Mouse (Mus musculus): ENCODE measurements around the gene Mpig6b.

Gene Mpig6b

GRCm38 (mm10) chr17:35066084-35066483 lies at the start of gene Mpig6b:
Gene Mpig6b (minus strand): TSS chr17:35066184.
- DNase-seq (ENCODE audit: low spot score), result no peak

GRCm38 (mm10) chr17:35115046-35116019 lies 49.3 kb upstream of the Mpig6b start, which contains the start of gene Ly6g5b:
Gene Ly6g5b (minus strand): TSS chr17:35115428.
- no peak for DNase-seq (ENCODE audit: low spot score)

DNA sequence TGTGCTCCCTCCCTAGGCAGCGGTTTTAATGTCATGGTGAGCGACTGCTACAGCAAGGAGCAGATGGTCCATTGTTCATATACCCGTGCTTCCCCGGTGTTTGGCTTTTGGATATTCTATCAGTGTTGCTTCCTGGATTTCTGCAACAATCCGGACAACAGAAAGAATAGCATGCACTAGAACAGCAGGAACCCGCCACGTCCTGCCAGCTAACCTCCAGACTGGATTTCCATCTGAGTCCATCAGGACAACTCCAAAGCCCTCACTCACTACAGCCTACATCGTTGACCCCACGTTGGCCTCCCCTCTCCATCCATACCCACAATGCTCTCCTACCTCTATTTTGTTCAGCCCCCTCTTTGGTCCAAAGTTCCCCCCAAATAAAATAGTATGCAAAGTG lies 45.8 kb upstream of the Mpig6b start:
- no peak for DNase-seq (ENCODE audit: low spot score)

GRCm38 (mm10) chr17:35108097-35108496 lies 42.1 kb upstream of the Mpig6b start, which contains the start of gene Ly6g5c:
Gene Ly6g5c (plus strand): TSS chr17:35108279.
- DNase-seq (ENCODE audit: low spot score), result no peak

DNA sequence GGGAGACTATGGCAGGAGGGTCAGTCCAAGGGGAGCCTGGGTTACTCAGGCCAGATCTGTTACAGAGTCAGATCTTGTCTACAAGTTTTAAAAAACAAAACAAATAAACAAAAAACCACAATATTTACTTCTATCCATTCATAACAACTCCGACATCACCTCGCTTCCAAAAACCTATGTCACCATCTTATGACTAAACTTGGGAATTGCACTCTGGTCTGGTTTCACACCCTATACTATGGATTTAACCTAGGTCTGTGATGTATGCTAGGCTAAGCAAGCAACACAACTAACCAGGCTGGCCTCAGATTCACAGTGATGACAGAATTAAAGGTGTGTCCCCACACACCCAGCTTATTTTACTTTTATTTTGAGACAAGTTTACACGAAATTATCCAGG lies 40.5 kb upstream of the Mpig6b start:
- DNase-seq (ENCODE audit: low spot score), result no peak

DNA sequence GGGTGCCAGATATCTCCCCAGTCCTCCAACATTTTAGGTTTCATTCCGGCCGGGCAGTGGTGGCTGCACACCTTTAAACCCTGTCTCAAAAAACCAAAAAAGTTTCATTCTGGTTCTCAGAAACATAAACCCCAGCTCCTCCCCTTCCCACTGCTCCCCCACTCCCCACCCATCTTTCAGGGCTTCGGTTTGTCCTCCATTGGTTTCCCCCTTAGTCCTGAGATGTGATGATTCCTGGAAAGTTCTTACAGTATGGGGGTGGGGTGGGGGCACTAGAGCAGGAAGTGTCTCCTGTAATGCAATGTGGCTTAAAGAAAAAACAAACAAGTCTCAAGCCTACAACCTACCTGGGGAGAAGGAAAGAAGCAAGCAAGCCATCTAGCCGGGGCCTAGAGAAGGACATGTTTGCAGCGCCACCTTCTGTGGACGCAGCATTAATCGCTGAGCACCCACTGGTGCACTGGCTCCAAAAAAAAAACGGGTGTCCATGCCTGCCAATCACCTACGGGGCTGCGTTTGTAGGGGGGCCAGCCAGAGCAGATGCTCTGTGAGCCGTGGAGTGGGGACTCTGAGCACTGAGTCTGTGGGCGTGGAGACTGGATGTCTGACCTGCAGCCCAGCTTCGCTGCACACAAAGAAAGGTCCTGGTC lies 39.9 kb upstream of the Mpig6b start:
- no peak for DNase-seq (ENCODE audit: low spot score)

GRCm38 (mm10) chr17:35104754-35105153 lies 38.8 kb upstream of the Mpig6b start:
- DNase-seq (ENCODE audit: low spot score), result no peak

- no peak for DNase-seq (ENCODE audit: low spot score)
These were observed 38.1 kb upstream of the Mpig6b start for GRCm38 (mm10) chr17:35104079-35104478.

DNA sequence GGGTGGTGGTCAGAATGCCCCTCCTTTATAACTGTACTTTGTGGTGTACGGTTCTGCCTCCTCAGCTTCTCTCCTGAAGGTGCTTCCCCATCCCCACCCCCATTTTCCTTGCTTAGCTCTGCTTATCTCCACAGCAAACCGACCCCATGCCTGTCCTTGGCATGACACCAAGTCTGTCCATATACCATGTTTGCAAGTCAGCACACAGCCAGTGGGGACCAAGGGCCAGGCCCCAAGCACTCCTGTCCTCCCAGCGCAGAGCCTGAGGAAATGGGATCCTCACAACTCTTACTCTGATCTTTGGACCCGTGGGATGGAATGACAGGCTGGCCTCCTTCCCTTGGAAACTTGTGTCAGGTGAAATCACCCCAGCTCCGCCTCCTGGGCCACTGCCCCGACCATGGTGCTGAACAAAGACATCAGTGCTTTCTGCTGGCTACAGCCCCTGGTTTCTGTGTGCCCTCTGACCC lies 37.3 kb upstream of the Mpig6b start:
- DNase-seq (ENCODE audit: low spot score), result no peak

GRCm38 (mm10) chr17:35102299-35102698 lies 36.3 kb upstream of the Mpig6b start:
- no peak for DNase-seq (ENCODE audit: low spot score)

DNA sequence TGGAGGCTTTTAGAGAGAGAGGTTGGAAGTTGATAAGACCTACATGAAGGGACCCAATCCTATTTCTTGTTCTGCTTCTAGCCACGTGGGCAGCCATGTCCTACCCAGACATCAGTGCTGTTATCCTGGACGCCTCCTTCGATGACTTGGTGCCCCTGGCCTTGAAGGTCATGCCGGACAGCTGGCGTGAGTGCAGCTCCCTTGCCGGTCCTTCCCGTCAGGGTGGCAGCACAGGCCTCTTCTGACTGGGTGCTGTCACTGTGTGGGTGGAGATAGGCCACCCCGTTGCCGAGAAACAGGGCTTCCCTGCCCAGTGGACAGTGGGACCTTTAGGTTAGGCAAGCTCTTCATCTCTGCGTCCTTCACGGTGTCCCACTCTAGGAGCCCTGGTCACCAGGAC lies 35.2 kb upstream of the Mpig6b start:
- DNase-seq (ENCODE audit: low spot score), result no peak

DNA sequence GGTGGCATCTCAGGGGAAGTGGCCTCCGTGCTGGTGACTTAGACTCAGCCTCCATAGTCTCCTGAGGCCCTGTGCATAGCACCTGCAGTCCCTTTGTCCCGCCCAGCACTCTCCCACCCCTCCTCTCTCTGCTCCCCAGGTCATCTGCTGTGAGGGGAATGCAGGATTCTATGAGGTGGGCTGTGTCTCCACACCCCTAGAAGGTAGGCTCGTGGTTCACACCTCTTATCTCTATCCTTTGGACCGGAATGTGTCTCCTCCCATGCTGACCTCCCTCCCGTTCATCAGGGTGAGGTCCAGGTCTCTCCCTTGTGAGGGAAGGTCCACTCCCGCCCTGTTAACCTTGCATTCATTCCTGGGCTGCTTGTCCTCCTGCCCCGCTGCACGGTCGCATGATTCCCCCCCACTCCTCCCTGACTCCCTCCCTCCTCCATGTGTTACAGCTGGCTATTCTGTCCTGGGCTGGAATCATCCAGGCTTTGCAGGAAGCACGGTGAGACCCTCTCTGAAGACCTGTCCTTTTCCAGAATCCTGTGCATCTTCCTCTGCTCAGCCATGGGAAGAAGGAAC lies 34.3 kb upstream of the Mpig6b start:
- DNase-seq (ENCODE audit: low spot score), result no peak

DNA sequence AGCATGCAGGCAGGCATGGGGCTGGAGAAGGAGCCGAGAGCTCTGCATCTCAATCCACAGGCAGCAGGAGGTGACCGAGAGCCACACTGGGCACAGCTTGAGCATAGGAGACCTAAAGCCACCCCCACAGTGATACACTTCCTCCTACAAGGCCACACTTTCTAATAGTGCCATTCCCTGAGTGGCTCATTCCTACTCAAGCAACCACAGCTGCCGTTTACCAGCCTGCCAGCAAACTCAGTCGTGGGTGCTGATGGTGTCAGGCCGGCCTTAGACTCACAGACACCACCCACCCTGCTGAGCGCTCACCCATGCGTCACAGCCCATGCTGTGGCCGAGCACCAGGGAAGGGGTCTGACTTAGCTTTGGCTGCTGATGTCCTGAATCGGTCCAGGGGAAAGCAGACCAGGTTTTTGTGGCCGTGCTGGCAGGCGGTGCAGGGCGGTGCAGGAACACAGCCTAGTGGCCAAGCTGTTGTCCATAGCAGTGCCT lies 31.2 kb upstream of the Mpig6b start:
- no peak for DNase-seq (ENCODE audit: low spot score)

DNA sequence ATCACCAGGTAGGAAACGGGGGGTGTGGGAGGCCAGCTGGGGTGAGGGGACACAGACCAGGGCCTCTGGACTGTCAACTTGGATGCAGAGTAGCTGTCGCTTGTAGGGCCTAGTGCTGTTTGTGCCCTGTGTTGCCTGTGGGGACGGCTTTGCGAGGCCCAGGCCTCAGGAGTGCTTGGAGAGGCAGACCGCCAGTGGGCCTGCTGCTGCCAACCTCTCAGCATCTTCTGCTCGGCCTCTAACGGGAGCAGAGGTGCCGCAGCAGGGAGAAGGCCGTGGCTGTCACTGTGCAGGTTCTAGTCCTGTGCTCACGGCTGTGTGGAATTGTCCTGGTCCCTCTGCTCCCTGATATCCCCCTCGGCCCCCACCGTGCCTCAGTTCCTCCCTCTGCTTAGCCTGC lies 30.6 kb upstream of the Mpig6b start:
- DNase-seq (ENCODE audit: low spot score), result no peak

GRCm38 (mm10) chr17:35094475-35095365 lies 28.7 kb upstream of the Mpig6b start:
- DNase-seq (ENCODE audit: low spot score), result no peak

DNA sequence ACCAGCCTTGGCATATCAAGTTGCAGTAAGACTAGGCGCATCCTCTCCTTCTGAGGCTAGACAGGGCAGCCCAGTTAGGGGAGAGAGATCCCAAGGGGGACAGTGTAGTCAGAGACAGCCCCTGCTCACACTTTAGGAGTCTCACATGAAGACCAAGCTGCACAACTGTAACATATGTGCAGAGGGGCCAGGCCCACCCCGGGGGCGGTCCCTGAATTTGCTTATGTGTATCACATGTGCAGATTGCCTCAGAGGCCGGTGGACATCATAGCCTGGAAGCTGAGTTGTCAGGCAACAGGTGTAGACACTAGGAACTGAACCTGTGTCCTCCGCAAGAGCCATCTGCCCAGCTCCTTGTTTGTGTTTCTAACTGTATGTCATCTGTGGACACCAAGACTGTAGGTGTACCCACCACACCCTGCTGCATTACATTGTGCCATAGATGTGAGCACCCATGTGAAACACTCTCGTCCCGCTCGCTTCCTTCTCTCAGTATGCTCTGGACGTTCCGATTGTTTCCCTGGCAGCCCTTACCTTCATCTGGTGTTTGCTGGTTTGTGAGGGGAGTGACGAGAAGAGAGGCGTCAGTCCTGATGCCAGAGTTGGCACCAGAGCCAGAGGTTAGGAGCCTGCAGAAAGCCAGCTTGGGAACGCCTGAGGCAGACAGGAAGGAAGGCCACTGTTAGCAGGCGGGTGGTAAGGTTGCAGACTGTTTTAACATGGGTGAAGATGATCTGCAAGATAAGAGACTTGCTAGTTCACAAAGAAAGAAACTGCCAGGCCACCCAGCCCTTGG lies 26.6 kb upstream of the Mpig6b start:
- DNase-seq (ENCODE audit: low spot score), result no peak

DNA sequence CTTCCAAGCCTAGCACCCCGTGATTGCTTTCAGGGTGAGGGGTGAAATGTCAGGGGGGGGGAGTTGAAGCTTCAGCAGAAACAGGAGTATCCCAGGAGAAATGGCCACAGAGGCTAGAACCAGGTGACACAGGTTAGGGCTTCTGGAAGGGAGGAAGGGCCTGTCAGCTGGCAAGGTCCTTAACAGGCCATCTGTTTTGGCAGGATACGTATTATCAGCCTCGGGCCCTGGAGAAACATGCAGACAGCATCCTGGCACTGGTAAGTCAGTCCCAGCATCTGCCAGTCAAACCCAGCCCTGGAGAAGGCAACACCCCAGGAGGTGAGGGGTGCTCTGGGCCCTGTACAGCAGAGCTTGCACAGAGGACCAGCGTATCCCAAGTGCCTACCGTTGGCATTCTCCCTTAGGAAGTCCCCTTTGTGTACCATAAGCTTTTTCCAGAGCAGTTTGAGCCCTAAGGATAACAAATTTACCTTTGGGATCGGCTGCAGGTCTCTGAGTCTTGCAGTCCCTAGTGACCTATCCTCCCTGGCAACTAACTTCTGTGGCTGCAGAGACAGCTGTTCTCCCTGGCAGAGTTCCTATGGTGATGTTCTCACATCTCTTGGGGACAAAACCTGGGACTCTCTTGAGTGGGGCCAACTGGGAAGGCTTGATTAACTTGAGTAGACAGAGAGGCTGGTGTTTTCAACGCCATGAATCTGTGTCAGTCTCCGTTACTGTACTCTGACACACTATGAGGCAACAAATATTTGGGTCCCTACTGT lies 24.4 kb upstream of the Mpig6b start:
- no peak for DNase-seq (ENCODE audit: low spot score)

DNA sequence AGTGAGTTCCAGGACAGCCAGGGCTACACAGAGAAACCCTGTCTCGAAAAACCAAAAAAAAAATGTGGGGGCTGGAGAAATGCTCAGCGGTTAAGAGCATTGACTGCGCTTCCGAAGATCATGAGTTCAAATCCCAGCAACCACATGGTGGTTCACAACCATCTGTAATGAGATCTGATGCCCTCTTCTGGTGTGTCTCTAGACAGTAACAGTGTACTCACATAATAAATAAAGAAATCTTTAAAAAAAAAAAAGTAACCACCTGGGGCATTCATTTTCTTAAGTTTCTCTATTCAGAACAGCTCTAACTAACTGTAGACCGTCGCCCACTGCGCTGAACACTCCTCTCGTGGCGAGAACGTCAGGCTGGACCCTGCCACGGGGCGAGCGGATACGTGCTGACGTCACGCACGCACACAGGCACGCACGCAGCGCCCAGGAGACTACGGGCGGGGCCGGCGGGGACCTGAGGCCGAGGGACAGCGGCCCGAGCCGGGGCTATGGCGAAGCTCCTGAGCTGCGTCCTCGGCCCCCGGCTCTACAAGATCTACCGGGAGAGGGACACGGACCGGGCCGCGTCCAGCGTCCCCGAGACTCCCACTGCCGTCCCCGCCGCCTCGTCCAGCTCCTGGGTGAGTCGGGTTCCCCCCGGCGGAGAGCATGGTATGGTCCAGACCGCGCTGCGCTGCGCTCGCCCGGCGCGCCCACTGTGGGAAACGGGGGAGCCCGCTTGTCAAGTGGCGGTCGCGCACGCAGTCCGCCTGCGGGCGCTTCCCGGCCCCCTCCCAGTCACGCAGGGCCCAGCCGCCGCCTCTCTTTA lies 23.1 kb upstream of the Mpig6b start, which contains the start of gene Abhd16a:
Gene Abhd16a (plus strand): TSS at position 439 of the 820 bp plus-strand sequence.
- DNase-seq (ENCODE audit: low spot score), result peak; percentile 92

- no peak for DNase-seq (ENCODE audit: low spot score)
These were observed 22.2 kb upstream of the Mpig6b start for GRCm38 (mm10) chr17:35088151-35088550.
